Mouse (Mus musculus) heart, adult 2 months (tissue): ENCODE measurements around the gene Slc16a4. TPM values are rescaled to one million over a fixed set of nuclear protein-coding genes. Genes with fewer than 3 reads are reported as not detected.

Experiments used
- DNase-seq, 2 experiments: peaks; one replicate each; pipeline ENCODE4 v3.0.0; 2021
- H3K27ac ChIP-seq: fragments of 200-600 bp; 2 replicates; pipeline ENCODE4 v1.8.1; 2022
- H3K27me3 ChIP-seq: fragments of 200-500 bp; 2 replicates; pipeline ENCODE4 v1.6.1; 2012; ENCODE audit warnings: mild to moderate bottlenecking, low read length, inconsistent platforms, mixed read lengths; ENCODE audit not compliant: control insufficient read depth, insufficient read depth
- H3K36me3 ChIP-seq: fragments of 200-500 bp; 2 replicates; pipeline ENCODE4 v1.6.1; 2012; ENCODE audit warnings: low read length, inconsistent platforms; ENCODE audit not compliant: control insufficient read depth, insufficient read depth
- H3K4me1 ChIP-seq: fragments of 200-500 bp; 2 replicates; pipeline ENCODE4 v1.6.1; 2011; ENCODE audit warnings: low read length; ENCODE audit not compliant: control insufficient read depth, insufficient read depth
- H3K4me3 ChIP-seq: fragments of 200-600 bp; 2 replicates; pipeline ENCODE4 v1.8.1; 2022
- H3K79me2 ChIP-seq: fragments of 200-500 bp; replicated peaks from 2 replicates; pipeline ENCODE4 v1.6.1; 2012; ENCODE audit warnings: mild to moderate bottlenecking, inconsistent platforms, low read length, moderate library complexity, mixed read lengths; ENCODE audit not compliant: control insufficient read depth, insufficient read depth
- H3K9ac ChIP-seq: fragments of 200-500 bp; 2 replicates; pipeline ENCODE4 v1.6.1; 2012; ENCODE audit warnings: low read depth, mild to moderate bottlenecking, control low read depth, inconsistent platforms, low read length, mixed read lengths
- CTCF ChIP-seq: fragments of 200-600 bp; IDR thresholded peaks from 2 replicates; pipeline ENCODE4 v1.8.1; 2022; ENCODE audit warnings: antibody characterized with exemption, mild to moderate bottlenecking, moderate library complexity
- EP300 ChIP-seq: fragments of 200-500 bp; IDR thresholded peaks from 2 replicates; pipeline ENCODE4 v1.6.1; 2011; ENCODE audit warnings: low read depth, low read length, control low read depth; ENCODE audit not compliant: insufficient read depth
- POLR2A ChIP-seq: fragments of 200-500 bp; IDR thresholded peaks from 2 replicates; pipeline ENCODE4 v1.6.1; 2011; ENCODE audit warnings: mild to moderate bottlenecking, low read depth, low read length, control low read depth; ENCODE audit not compliant: insufficient read depth
- WGBS: fragments of 180-500 bp; shearing (Covaris S2); methylation state at CpG from one replicate; pipeline ENCODE4 v1.1.7; 2018; 5-methylcytosine and 5-hydroxymethylcytosine counted together
- intact Hi-C: fragments of 180-260 bp; cut with DNase I; formaldehyde crosslinking; loops from one replicate; pipeline ENCODE4 v1.15.1; 2025
- polyA plus RNA-seq: library from polyadenylated mRNA; depleted of rRNA; stranded (reverse); fragments of >200 nt; gene quantifications from 2 replicates; pipeline ENCODE4 v1.2.3, GENCODE M21; 2012
- total RNA-seq, 2 experiments: library from RNA; stranded (reverse); gene quantifications; 2 replicates each; pipeline ENCODE4 v1.2.3; 2021

Gene Slc16a4
- total and polyA plus RNA-seq, 3 experiments, result 0.12 to 0.39 (median 0.26) TPM

- Histone ChIP-seq H3K4me1 (peaks cover 13% of the 10 kb centered on the region), H3K27ac (peak overlapping the region; percentile 91), H3K4me3 (peak overlapping the region; percentile 76), H3K79me2 (no peaks in the 10 kb centered on the region; the same call in 1 of the 2 replicates), H3K9ac (peak overlapping the region; percentile 73), H3K36me3 (peaks cover 11% of the 10 kb centered on the region), H3K27me3 (no peaks in the 10 kb centered on the region)
- no peak for TF ChIP-seq POLR2A
- TF ChIP-seq EP300, result no peak
- under 1% methylated on average over 75 of the region's 75 CpGs for WGBS
- DNase-seq, result no peak
- intact Hi-C loops, result no loop called here
These were observed 41.3 kb downstream of the Slc16a4 start for GRCm38 (mm10) chr3:107332127-107332959.

GRCm38 (mm10) chr3:107332960-107333380 lies 41.9 kb downstream of the Slc16a4 start:
- TF ChIP-seq CTCF, result no peak
- TF ChIP-seq POLR2A, result peak; percentile 80; the same call in 1 of the 2 replicates
- TF ChIP-seq EP300, result 0 out of 2 replicates have a peak, but pooled peaks have one; percentile 7
- under 1% methylated on average over 37 of the region's 37 CpGs for WGBS
- intact Hi-C loops, result no loop called here
- DNase-seq, result peak; percentile 91 to 98
- H3K4me3 ChIP-seq, result peak overlapping the region; percentile 76
- H3K36me3 ChIP-seq, result peaks cover 8% of the 10 kb centered on the region
- H3K27me3 ChIP-seq, result no peaks in the 10 kb centered on the region
- H3K79me2 ChIP-seq, result no peaks in the 10 kb centered on the region; the same call in 1 of the 2 replicates
- H3K27ac ChIP-seq, result peak overlapping the region; percentile 97
- H3K4me1 ChIP-seq, result peaks cover 13% of the 10 kb centered on the region
- H3K9ac ChIP-seq, result peak overlapping the region; percentile 73

GRCm38 (mm10) chr3:107333381-107334201 lies 42.6 kb downstream of the Slc16a4 start, which contains the start of gene Rbm15:
Gene Rbm15 (minus strand): TSS chr3:107333673.
- H3K9ac ChIP-seq, result peak within 1 kb of the TSS; percentile 80

GRCm38 (mm10) chr3:107334202-107334934 lies 43.3 kb downstream of the Slc16a4 start:
- WGBS, result 10% methylated on average over 12 of the region's 12 CpGs
- intact Hi-C loops, result no loop called here
- H3K4me3 ChIP-seq, result peak overlapping the region; percentile 53
- TF ChIP-seq POLR2A, result no peak
- no peak for TF ChIP-seq CTCF
- no peak for TF ChIP-seq EP300
- H3K4me1 ChIP-seq, result peaks cover 13% of the 10 kb centered on the region
- no peak for DNase-seq
- no peaks in the 10 kb centered on the region for H3K27me3 ChIP-seq
- H3K79me2 ChIP-seq, result no peaks in the 10 kb centered on the region; the same call in 1 of the 2 replicates
- H3K36me3 ChIP-seq, result peaks cover 4% of the 10 kb centered on the region
- H3K27ac ChIP-seq, result peak overlapping the region; percentile 97
- peak overlapping the region; percentile 80 for H3K9ac ChIP-seq

More at GRCm38 (mm10) chr3:107333381-107334201, 42.6 kb downstream of the Slc16a4 start, which contains the start of gene Rbm15:
- peak within 1 kb of the TSS; percentile 76 for H3K4me3 ChIP-seq
- H3K79me2 ChIP-seq, result no peaks in the 10 kb centered on the region; the same call in 1 of the 2 replicates
- H3K27ac ChIP-seq, result peak within 1 kb of the TSS; percentile 97
- H3K36me3 ChIP-seq, result peaks cover 6% of the 10 kb centered on the region
- intact Hi-C loops, result no loop called here
- peaks cover 13% of the 10 kb centered on the region for H3K4me1 ChIP-seq
- no peaks in the 10 kb centered on the region for H3K27me3 ChIP-seq
- WGBS, result under 1% methylated on average over 62 of the region's 62 CpGs
- DNase-seq, result peak; percentile 94 to 98
- peak; percentile 51 for TF ChIP-seq CTCF
- TF ChIP-seq EP300, result peak; percentile 9
- peak; percentile 89; the same call in 1 of the 2 replicates for TF ChIP-seq POLR2A

- Histone ChIP-seq H3K4me3 (no peak overlapping the region), H3K36me3 (no peaks in the 10 kb centered on the region), H3K4me1 (no peaks in the 10 kb centered on the region), H3K27me3 (no peaks in the 10 kb centered on the region), H3K27ac (no peak overlapping the region), H3K79me2 (no peaks in the 10 kb centered on the region), H3K9ac (no peak overlapping the region)
- no peak for DNase-seq
- intact Hi-C loops, result no loop called here
- TF ChIP-seq EP300, result no peak
- TF ChIP-seq CTCF, result no peak
- no peak for TF ChIP-seq POLR2A
- WGBS, result 43% methylated on average over 3 of the region's 3 CpGs
These were observed 52.9 kb downstream of the Slc16a4 start for GRCm38 (mm10) chr3:107343971-107344370.
